Mouse (Mus musculus) heart, embryonic 11.5 days (tissue): ENCODE measurements around the gene Psmb4. TPM values are rescaled to one million over a fixed set of nuclear protein-coding genes. Genes with fewer than 3 reads are reported as not detected.
"Not testable (repeated sequence)": the region's sequence is repeated elsewhere in the genome, so short reads cannot be mapped to it uniquely, and the experiment has no call there.

Source experiments
- ATAC-seq: fragments of 200-750 bp; cut with Nextera tagmentation; replicated peaks from 2 replicates; pipeline ENCODE4 v1.8.0; 2017; ENCODE audit warnings: moderate library complexity; ENCODE audit not compliant: insufficient number of reproducible peaks, low FRiP score, low TSS enrichment
- H3K27ac ChIP-seq: fragments of 300-500 bp; sonication (generic); 2 replicates; pipeline ENCODE4 v1.5.1; 2014; ENCODE audit warnings: mild to moderate bottlenecking, low read depth, low read length
- H3K27me3 ChIP-seq: fragments of 300-500 bp; sonication (generic); 2 replicates; pipeline ENCODE4 v1.6.1; 2014; ENCODE audit warnings: mild to moderate bottlenecking, low read length, mixed read lengths; ENCODE audit not compliant: control insufficient read depth, insufficient read depth
- H3K36me3 ChIP-seq: fragments of 300-500 bp; sonication (generic); 2 replicates; pipeline ENCODE4 v1.6.1; 2014; ENCODE audit warnings: mild to moderate bottlenecking, low read length, moderate library complexity, mixed read lengths; ENCODE audit not compliant: control insufficient read depth, insufficient read depth
- H3K4me1 ChIP-seq: fragments of 300-500 bp; sonication (generic); 2 replicates; pipeline ENCODE4 v1.6.1; 2014; ENCODE audit warnings: low read length; ENCODE audit not compliant: control insufficient read depth, insufficient read depth
- H3K4me2 ChIP-seq: fragments of 300-500 bp; sonication (generic); 2 replicates; pipeline ENCODE4 v1.6.1; 2014; ENCODE audit warnings: mild to moderate bottlenecking, moderate library complexity
- H3K4me3 ChIP-seq: fragments of 300-500 bp; sonication (generic); 2 replicates; pipeline ENCODE4 v1.5.1; 2014; ENCODE audit warnings: low read depth, low read length
- H3K9ac ChIP-seq: fragments of 300-500 bp; sonication (generic); 2 replicates; pipeline ENCODE4 v1.6.1; 2014; ENCODE audit warnings: mild to moderate bottlenecking, low read depth, low read length, moderate library complexity
- H3K9me3 ChIP-seq: fragments of 300-500 bp; sonication (generic); replicated peaks from 2 replicates; pipeline ENCODE4 v1.6.1; 2016; ENCODE audit warnings: low read length; ENCODE audit not compliant: control insufficient read depth
- WGBS: fragments of 180-500 bp; shearing (Covaris S2); extraction: QIAGEN DNeasy Blood & Tissue Kit; methylation state at CpG from one replicate; pipeline ENCODE4 v1.1.7; 2014; ENCODE audit not compliant: insufficient replicate concordance; 5-methylcytosine and 5-hydroxymethylcytosine counted together
- polyA plus RNA-seq: library from polyadenylated mRNA; unstranded; fragments of >200 nt; fragmentation: Nextera tagmentation; extraction: Ambion mirVana; gene quantifications from 2 replicates; pipeline ENCODE4 v1.2.1, GENCODE M21; 2014

The Psmb4 gene
- polyA plus RNA-seq, 1 experiment from 2014 or later: 293 TPM

- not testable (repeated sequence) for H3K27ac ChIP-seq, H3K9ac ChIP-seq, H3K9me3 ChIP-seq, H3K4me2 ChIP-seq, H3K4me1 ChIP-seq, H3K27me3 ChIP-seq, H3K36me3 ChIP-seq, H3K4me3 ChIP-seq, ATAC-seq
- WGBS: 41% methylated on average over 7 of the region's 7 CpGs
These were observed 43.9 kb upstream of the Psmb4 start for GRCm38 (mm10) chr3:94930386-94931266.

- not testable (repeated sequence) for H3K4me1 ChIP-seq, H3K36me3 ChIP-seq, ATAC-seq, H3K27ac ChIP-seq, H3K4me2 ChIP-seq, H3K4me3 ChIP-seq, H3K27me3 ChIP-seq, H3K9me3 ChIP-seq, H3K9ac ChIP-seq
- WGBS: 83% methylated on average over 4 of the region's 4 CpGs
These were observed 42.2 kb upstream of the Psmb4 start for GRCm38 (mm10) chr3:94928979-94929378.

- H3K4me3 ChIP-seq, H3K9me3 ChIP-seq, H3K4me2 ChIP-seq, H3K4me1 ChIP-seq, H3K36me3 ChIP-seq, H3K27ac ChIP-seq, H3K9ac ChIP-seq, H3K27me3 ChIP-seq: not testable (repeated sequence)
- 26% methylated on average over 4 of the region's 4 CpGs for WGBS
- peak; percentile 78 for ATAC-seq
These were observed 39.6 kb upstream of the Psmb4 start for GRCm38 (mm10) chr3:94926301-94926736.

GRCm38 (mm10) chr3:94924688-94925087 is 37.9 kb upstream of the Psmb4 start:
- Histone ChIP-seq H3K4me3 (no peak overlapping the region), H3K9me3 (no peaks in the 10 kb centered on the region), H3K4me1 (no peaks in the 10 kb centered on the region), H3K36me3 (no peaks in the 10 kb centered on the region), H3K4me2 (no peak overlapping the region), H3K27ac (no peak overlapping the region), H3K27me3 (no peaks in the 10 kb centered on the region), H3K9ac (no peak overlapping the region)
- no peak for ATAC-seq
- WGBS: 57% methylated on average over 8 of the region's 8 CpGs

- Histone ChIP-seq H3K4me1 (no peaks in the 10 kb centered on the region; the same call in 1 of the 2 replicates), H3K27ac (no peak overlapping the region), H3K4me2 (no peak overlapping the region), H3K9me3 (no peaks in the 10 kb centered on the region), H3K4me3 (no peak overlapping the region), H3K9ac (no peak overlapping the region), H3K27me3 (no peaks in the 10 kb centered on the region), H3K36me3 (no peaks in the 10 kb centered on the region)
- no peak for ATAC-seq
- 58% methylated on average over 3 of the region's 3 CpGs for WGBS
These were observed 35.6 kb upstream of the Psmb4 start for GRCm38 (mm10) chr3:94922333-94922732.

GRCm38 (mm10) chr3:94921104-94921503 is 34.3 kb upstream of the Psmb4 start:
- Histone ChIP-seq H3K36me3 (no peaks in the 10 kb centered on the region), H3K9ac (no peak overlapping the region), H3K4me1 (no peaks in the 10 kb centered on the region; the same call in 1 of the 2 replicates), H3K9me3 (no peaks in the 10 kb centered on the region), H3K27me3 (no peaks in the 10 kb centered on the region), H3K4me3 (no peak overlapping the region), H3K4me2 (no peak overlapping the region), H3K27ac (no peak overlapping the region)
- ATAC-seq: no peak
- WGBS: 49% methylated on average over 3 of the region's 3 CpGs

GRCm38 (mm10) chr3:94918845-94919244 is 32.1 kb upstream of the Psmb4 start:
- H3K9ac ChIP-seq: no peak overlapping the region
- WGBS: 72% methylated on average over 4 of the region's 4 CpGs
- H3K27me3 ChIP-seq: no peaks in the 10 kb centered on the region
- H3K4me3 ChIP-seq: no peak overlapping the region
- H3K4me2 ChIP-seq: no peak overlapping the region
- no peaks in the 10 kb centered on the region for H3K9me3 ChIP-seq
- no peak for ATAC-seq
- H3K4me1 ChIP-seq: no peaks in the 10 kb centered on the region; the same call in 1 of the 2 replicates
- H3K27ac ChIP-seq: no peak overlapping the region
- no peaks in the 10 kb centered on the region for H3K36me3 ChIP-seq

- Histone ChIP-seq H3K9me3 (no peaks in the 10 kb centered on the region), H3K36me3 (no peaks in the 10 kb centered on the region), H3K4me1 (no peaks in the 10 kb centered on the region; the same call in 1 of the 2 replicates), H3K27ac (no peak overlapping the region), H3K9ac (no peak overlapping the region), H3K4me2 (no peak overlapping the region), H3K27me3 (no peaks in the 10 kb centered on the region), H3K4me3 (no peak overlapping the region)
- 0 out of 2 replicates have a peak, but pooled peaks have one; percentile 46 for ATAC-seq
- 61% methylated on average over 14 of the region's 14 CpGs for WGBS
These were observed 31.1 kb upstream of the Psmb4 start for GRCm38 (mm10) chr3:94917816-94918361.
